Mouse (Mus musculus): Measurements from ENCODE around the gene Bri3. TPM values are rescaled to one million over a fixed set of nuclear protein-coding genes. Genes with fewer than 3 reads are reported as not detected.
"Not testable (repeated sequence)": the region's sequence is repeated elsewhere in the genome, so short reads cannot be mapped to it uniquely, and the experiment has no call there.

Gene Bri3
- polyA plus RNA-seq, 1 experiment, result 90.6 TPM

- Histone ChIP-seq H3K4me3 (ENCODE audit: insufficient read depth, low read length) (peak within 1 kb of the TSS; percentile 72), H3K4me1 (ENCODE audit: control insufficient read depth, insufficient read depth, low read length) (no peaks in the 10 kb centered on the region; the same call in 1 of the 2 replicates), H3K27ac (ENCODE audit: insufficient read depth, low read length) (peak within 1 kb of the TSS; percentile 59; the same call in 1 of the 2 replicates)
- TF ChIP-seq POLR2A (IDR thresholded peaks at IDR 0.05; ENCODE audit: low read depth, low read length) (peak; percentile 40), CTCF (IDR thresholded peaks at IDR 0.05; ENCODE audit: borderline replicate concordance, insufficient read depth, low read length) (no peak)
Measured at GRCm38 (mm10) chr5:144357881-144358591, 113.8 kb downstream of the Bri3 start, which contains the start of gene Baiap2l1. Gene Baiap2l1, minus strand, starts transcription at chr5:144358112.

- no peak for TF ChIP-seq CTCF (IDR thresholded peaks at IDR 0.05; ENCODE audit: borderline replicate concordance, insufficient read depth, low read length)
- peak; percentile 46; the same call in 1 of the 2 replicates for TF ChIP-seq POLR2A (IDR thresholded peaks at IDR 0.05; ENCODE audit: low read depth, low read length)
- Histone ChIP-seq H3K4me1 (ENCODE audit: control insufficient read depth, insufficient read depth, low read length) (no peaks in the 10 kb centered on the region; the same call in 1 of the 2 replicates), H3K27ac (ENCODE audit: insufficient read depth, low read length) (no peak overlapping the region), H3K4me3 (ENCODE audit: insufficient read depth, low read length) (peak overlapping the region; percentile 72)
Measured at GRCm38 (mm10) chr5:144358592-144358917, 114.3 kb downstream of the Bri3 start.

GRCm38 (mm10) chr5:144359886-144360285 lies 115.6 kb downstream of the Bri3 start:
- TF ChIP-seq CTCF (IDR thresholded peaks at IDR 0.05; ENCODE audit: borderline replicate concordance, insufficient read depth, low read length), result no peak
- TF ChIP-seq POLR2A (IDR thresholded peaks at IDR 0.05; ENCODE audit: low read depth, low read length), result no peak
- Histone ChIP-seq H3K4me3 (ENCODE audit: insufficient read depth, low read length) (no peak overlapping the region), H3K27ac (ENCODE audit: insufficient read depth, low read length) (no peak overlapping the region), H3K4me1 (ENCODE audit: control insufficient read depth, insufficient read depth, low read length) (no peaks in the 10 kb centered on the region; the same call in 1 of the 2 replicates)

GRCm38 (mm10) chr5:144360346-144360745 lies 116.1 kb downstream of the Bri3 start:
- TF ChIP-seq CTCF (IDR thresholded peaks at IDR 0.05; ENCODE audit: borderline replicate concordance, insufficient read depth, low read length) (no peak), POLR2A (IDR thresholded peaks at IDR 0.05; ENCODE audit: low read depth, low read length) (no peak)
- Histone ChIP-seq H3K27ac (ENCODE audit: insufficient read depth, low read length) (no peak overlapping the region), H3K4me1 (ENCODE audit: control insufficient read depth, insufficient read depth, low read length) (no peaks in the 10 kb centered on the region; the same call in 1 of the 2 replicates), H3K4me3 (ENCODE audit: insufficient read depth, low read length) (no peak overlapping the region)

- no peak overlapping the region for H3K4me3 ChIP-seq (ENCODE audit: insufficient read depth, low read length)
- no peak for TF ChIP-seq CTCF (IDR thresholded peaks at IDR 0.05; ENCODE audit: borderline replicate concordance, insufficient read depth, low read length)
- TF ChIP-seq POLR2A (IDR thresholded peaks at IDR 0.05; ENCODE audit: low read depth, low read length), result no peak
- H3K4me1 ChIP-seq (ENCODE audit: control insufficient read depth, insufficient read depth, low read length), result no peaks in the 10 kb centered on the region
- no peak overlapping the region for H3K27ac ChIP-seq (ENCODE audit: insufficient read depth, low read length)
Measured at GRCm38 (mm10) chr5:144364680-144365357, 120.6 kb downstream of the Bri3 start.

GRCm38 (mm10) chr5:144366551-144366950 lies 122.3 kb downstream of the Bri3 start:
- H3K27ac ChIP-seq (ENCODE audit: insufficient read depth, low read length); H3K4me3 ChIP-seq (ENCODE audit: insufficient read depth, low read length); H3K4me1 ChIP-seq (ENCODE audit: control insufficient read depth, insufficient read depth, low read length): not testable (repeated sequence)

- H3K4me3 ChIP-seq (ENCODE audit: insufficient read depth, low read length), result no peak overlapping the region
- TF ChIP-seq CTCF (IDR thresholded peaks at IDR 0.05; ENCODE audit: borderline replicate concordance, insufficient read depth, low read length) (no peak), POLR2A (IDR thresholded peaks at IDR 0.05; ENCODE audit: low read depth, low read length) (no peak)
- H3K4me1 ChIP-seq (ENCODE audit: control insufficient read depth, insufficient read depth, low read length), result peaks cover 2% of the 10 kb centered on the region; the same call in 1 of the 2 replicates
- H3K27ac ChIP-seq (ENCODE audit: insufficient read depth, low read length), result no peak overlapping the region
Measured at GRCm38 (mm10) chr5:144368661-144369205, 124.5 kb downstream of the Bri3 start.

GRCm38 (mm10) chr5:144370986-144371385 lies 126.7 kb downstream of the Bri3 start:
- TF ChIP-seq POLR2A (IDR thresholded peaks at IDR 0.05; ENCODE audit: low read depth, low read length) (no peak), CTCF (IDR thresholded peaks at IDR 0.05; ENCODE audit: borderline replicate concordance, insufficient read depth, low read length) (no peak)
- H3K4me3 ChIP-seq (ENCODE audit: insufficient read depth, low read length), result no peak overlapping the region
- H3K27ac ChIP-seq (ENCODE audit: insufficient read depth, low read length), result no peak overlapping the region
- H3K4me1 ChIP-seq (ENCODE audit: control insufficient read depth, insufficient read depth, low read length), result peaks cover 2% of the 10 kb centered on the region; the same call in 1 of the 2 replicates

- no peak for TF ChIP-seq POLR2A (IDR thresholded peaks at IDR 0.05; ENCODE audit: low read depth, low read length)
- no peak for TF ChIP-seq CTCF (IDR thresholded peaks at IDR 0.05; ENCODE audit: borderline replicate concordance, insufficient read depth, low read length)
- peaks cover 2% of the 10 kb centered on the region; the same call in 1 of the 2 replicates for H3K4me1 ChIP-seq (ENCODE audit: control insufficient read depth, insufficient read depth, low read length)
- H3K27ac ChIP-seq (ENCODE audit: insufficient read depth, low read length), result no peak overlapping the region
- no peak overlapping the region for H3K4me3 ChIP-seq (ENCODE audit: insufficient read depth, low read length)
Measured at GRCm38 (mm10) chr5:144372177-144372576, 127.9 kb downstream of the Bri3 start.

- TF ChIP-seq CTCF (IDR thresholded peaks at IDR 0.05; ENCODE audit: borderline replicate concordance, insufficient read depth, low read length) (no peak), POLR2A (IDR thresholded peaks at IDR 0.05; ENCODE audit: low read depth, low read length) (no peak)
- no peak overlapping the region for H3K4me3 ChIP-seq (ENCODE audit: insufficient read depth, low read length)
- no peak overlapping the region for H3K27ac ChIP-seq (ENCODE audit: insufficient read depth, low read length)
- H3K4me1 ChIP-seq (ENCODE audit: control insufficient read depth, insufficient read depth, low read length), result peaks cover 2% of the 10 kb centered on the region; the same call in 1 of the 2 replicates
Measured at GRCm38 (mm10) chr5:144372885-144373284, 128.6 kb downstream of the Bri3 start.
